Mouse (Mus musculus) CD4-positive, CD25-positive, alpha-beta regulatory T cell, adult 2 months (primary cell): Measurements from ENCODE around the gene BC037034.
"Not testable (repeated sequence)": the region's sequence is repeated elsewhere in the genome, so short reads cannot be mapped to it uniquely, and the experiment has no call there.

Experiments used
- DNase-seq: peaks from one replicate; pipeline ENCODE4 v3.0.0-alpha.2; 2012; ENCODE audit warnings: low read depth, low spot score

The BC037034 gene

GRCm38 (mm10) chr5:138216632-138217031 is 47.2 kb downstream of the BC037034 start:
- not testable (repeated sequence) for DNase-seq
